Mouse (Mus musculus): ENCODE measurements around the gene Suv39h2.
A peak's percentile ranks its signal among the peaks of the same experiment; 100 is the strongest.

Suv39h2 gene

GRCm38 (mm10) chr2:3474861-3475283 lies at the start of gene Suv39h2:
Gene Suv39h2 (minus strand): TSS chr2:3475031.
- peak; percentile 95 for DNase-seq (ENCODE audit: low spot score)

- DNase-seq (ENCODE audit: low spot score) = no peak
Measured at GRCm38 (mm10) chr2:3522558-3522957, 47.7 kb upstream of the Suv39h2 start.

GRCm38 (mm10) chr2:3512552-3513454 lies 38.0 kb upstream of the Suv39h2 start, which contains the start of the genes Gm45902, Hspa14 and Cdnf:
Gene Gm45902 (minus strand): TSS chr2:3512790.
Gene Hspa14 (minus strand): TSS chr2:3512814.
Gene Cdnf (plus strand): TSS chr2:3513030.
- DNase-seq (ENCODE audit: low spot score) = peak; percentile 96

DNA sequence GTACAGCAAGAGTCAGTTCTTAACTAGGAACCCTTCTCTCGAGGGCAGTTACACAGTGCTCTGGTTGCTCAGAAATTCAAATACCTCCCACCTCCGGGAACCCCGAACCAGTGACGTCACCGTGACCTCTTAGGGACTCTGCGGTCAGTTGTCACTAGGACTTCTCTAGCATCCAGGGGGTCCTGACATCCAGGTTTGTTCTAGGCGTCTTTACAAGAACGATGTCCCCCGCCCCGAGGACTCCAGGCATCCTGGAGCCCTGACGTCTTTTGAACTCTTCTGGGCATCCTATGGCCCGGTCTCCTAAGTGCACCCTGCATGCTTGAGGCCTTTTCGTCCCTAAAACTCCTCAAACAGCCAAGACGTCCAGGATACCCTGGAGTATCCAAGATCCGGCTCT lies 37.2 kb upstream of the Suv39h2 start:
- DNase-seq (ENCODE audit: low spot score) = no peak

- no peak for DNase-seq (ENCODE audit: low spot score)
Measured at GRCm38 (mm10) chr2:3500886-3501285, 26.1 kb upstream of the Suv39h2 start.

- DNase-seq (ENCODE audit: low spot score) = no peak
Measured at GRCm38 (mm10) chr2:3499543-3499942, 24.7 kb upstream of the Suv39h2 start.

GRCm38 (mm10) chr2:3493833-3494409 lies 19.1 kb upstream of the Suv39h2 start:
- no peak for DNase-seq (ENCODE audit: low spot score)

- no peak for DNase-seq (ENCODE audit: low spot score)
Measured at GRCm38 (mm10) chr2:3489816-3490215, 15.0 kb upstream of the Suv39h2 start.

GRCm38 (mm10) chr2:3480239-3480638 lies 5.4 kb upstream of the Suv39h2 start:
- no peak for DNase-seq (ENCODE audit: low spot score)

DNA sequence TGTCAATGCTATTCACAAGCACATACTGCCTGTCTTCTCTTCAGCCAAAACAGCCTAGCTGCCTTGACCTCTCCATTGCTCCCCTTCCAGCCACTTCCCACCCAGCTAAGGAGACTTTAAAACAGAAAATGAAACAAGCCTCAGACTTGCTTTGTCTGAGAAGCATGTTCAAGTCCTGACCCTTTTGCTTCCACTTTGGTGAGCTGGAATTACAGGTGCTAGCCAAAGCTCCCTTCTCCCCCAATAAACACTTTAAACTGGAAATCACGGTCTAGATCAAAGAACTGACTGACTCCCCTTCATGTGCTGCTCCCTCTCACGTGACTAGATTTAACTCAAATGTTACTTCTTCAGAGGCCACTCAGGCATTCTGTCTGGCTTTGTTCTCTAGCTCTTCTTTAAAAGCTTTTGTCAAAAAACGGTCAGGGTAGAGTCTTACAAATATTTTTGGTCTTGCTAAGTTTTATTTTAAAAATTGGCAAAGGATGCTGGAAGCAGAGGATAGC lies 968 bp upstream of the Suv39h2 start:
- DNase-seq (ENCODE audit: low spot score) = no peak

DNA sequence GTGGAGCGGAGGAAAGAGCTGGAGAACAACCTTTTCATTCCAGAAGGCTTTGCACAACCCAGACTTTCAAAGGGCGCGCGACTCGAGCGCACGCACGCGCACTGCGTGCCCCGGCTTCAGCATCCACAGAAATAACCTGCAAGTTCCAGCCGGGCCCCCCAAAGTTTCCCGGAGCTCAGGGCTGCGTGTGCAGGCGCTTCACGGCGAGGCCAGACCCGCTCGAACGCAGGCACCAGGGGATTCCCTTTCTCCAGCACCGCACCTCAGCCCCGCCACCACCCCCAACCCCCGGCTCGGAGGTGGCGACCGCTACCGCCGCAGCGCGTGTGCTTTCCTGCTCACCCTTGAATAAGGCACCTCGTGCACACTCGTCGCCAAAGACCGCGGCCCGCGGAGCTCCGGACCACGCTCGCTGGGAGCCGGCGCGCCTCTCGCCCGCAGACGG lies 448 bp downstream of the Suv39h2 start:
- peak; percentile 20 for DNase-seq (ENCODE audit: low spot score)

DNA sequence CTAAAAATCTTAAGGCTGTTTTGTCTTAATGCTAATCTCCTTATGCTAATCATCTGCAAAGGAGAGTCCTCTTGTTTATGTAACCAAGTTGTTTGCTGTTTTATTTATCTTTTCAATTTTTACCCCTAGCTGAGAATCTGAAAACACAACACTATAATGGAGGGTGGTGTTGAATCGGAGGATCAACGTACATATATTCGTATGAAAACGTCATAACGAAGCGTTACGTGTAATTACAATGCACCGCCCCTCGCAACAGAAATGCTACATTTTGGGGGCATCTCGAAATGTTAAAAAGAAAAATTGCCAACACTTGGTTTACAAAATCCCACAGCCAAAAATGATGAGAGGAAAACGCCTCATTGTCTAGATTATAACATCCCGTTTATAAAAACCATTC lies 940 bp downstream of the Suv39h2 start:
- no peak for DNase-seq (ENCODE audit: low spot score)

DNA sequence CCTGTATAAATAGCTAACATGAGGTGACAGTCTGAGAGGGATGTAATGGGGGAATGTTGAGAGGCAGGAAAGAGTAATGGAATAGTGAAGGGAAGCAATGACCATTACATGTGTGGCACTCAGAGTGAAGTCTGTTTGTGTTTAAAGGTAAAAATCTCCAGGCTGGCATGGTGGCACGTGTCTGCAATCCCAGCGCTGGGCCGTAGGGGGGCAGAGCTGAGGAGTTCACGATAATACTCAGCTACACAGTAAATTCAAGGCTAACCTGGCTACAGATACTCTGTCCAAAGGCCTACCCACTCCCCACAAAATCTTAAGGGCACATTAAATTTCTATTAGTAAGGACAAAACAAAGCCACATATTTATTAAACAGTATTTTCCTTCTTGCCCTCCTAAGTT lies 18.2 kb downstream of the Suv39h2 start:
- no peak for DNase-seq (ENCODE audit: low spot score)

- DNase-seq (ENCODE audit: low spot score) = no peak
Measured at GRCm38 (mm10) chr2:3453096-3453495, 21.7 kb downstream of the Suv39h2 start.

DNA sequence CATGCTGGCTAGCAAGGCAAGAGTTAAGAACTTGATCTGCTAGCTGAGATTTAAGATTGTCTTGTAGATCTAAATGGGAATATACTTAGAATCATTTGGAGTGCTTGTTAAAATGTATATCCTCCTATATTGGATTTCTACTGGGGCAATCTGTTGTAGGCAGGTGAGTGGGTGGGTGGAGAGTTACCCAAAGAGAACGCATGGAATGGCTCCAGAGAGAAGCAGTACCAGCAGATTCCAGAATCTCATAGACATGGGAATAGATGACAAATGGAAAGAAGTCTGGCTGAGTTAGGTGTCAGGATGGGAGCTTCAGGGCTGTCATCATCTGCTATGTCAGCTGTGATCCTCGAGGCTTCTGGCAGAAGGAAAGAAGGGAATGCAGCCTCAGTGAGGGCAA lies 25.4 kb downstream of the Suv39h2 start:
- DNase-seq (ENCODE audit: low spot score) = no peak

GRCm38 (mm10) chr2:3445984-3446383 lies 28.8 kb downstream of the Suv39h2 start:
- no peak for DNase-seq (ENCODE audit: low spot score)

- DNase-seq (ENCODE audit: low spot score) = no peak
Measured at GRCm38 (mm10) chr2:3444206-3444605, 30.6 kb downstream of the Suv39h2 start.

GRCm38 (mm10) chr2:3437956-3438355 lies 36.9 kb downstream of the Suv39h2 start:
- no peak for DNase-seq (ENCODE audit: low spot score)

GRCm38 (mm10) chr2:3435369-3436061 lies 39.3 kb downstream of the Suv39h2 start:
- DNase-seq (ENCODE audit: low spot score) = no peak

GRCm38 (mm10) chr2:3430956-3431355 lies 43.9 kb downstream of the Suv39h2 start:
- DNase-seq (ENCODE audit: low spot score) = no peak

DNA sequence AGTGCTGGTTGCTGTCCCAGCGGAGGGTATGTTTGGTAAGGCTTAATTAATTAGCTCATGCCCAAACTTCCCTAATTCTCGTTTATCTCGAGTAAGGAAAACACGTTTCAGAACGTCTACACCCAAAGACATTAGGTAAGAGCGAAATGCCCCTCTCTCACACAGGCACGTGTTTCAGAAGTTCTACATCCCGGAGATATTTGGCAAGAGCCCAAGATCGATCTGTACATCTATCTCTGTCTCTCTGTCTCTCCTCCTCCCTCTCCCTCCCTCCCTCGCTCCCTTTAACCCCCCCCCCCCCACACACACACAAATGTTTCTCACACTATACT lies 50.3 kb downstream of the Suv39h2 start:
- no peak for DNase-seq (ENCODE audit: low spot score)

DNA sequence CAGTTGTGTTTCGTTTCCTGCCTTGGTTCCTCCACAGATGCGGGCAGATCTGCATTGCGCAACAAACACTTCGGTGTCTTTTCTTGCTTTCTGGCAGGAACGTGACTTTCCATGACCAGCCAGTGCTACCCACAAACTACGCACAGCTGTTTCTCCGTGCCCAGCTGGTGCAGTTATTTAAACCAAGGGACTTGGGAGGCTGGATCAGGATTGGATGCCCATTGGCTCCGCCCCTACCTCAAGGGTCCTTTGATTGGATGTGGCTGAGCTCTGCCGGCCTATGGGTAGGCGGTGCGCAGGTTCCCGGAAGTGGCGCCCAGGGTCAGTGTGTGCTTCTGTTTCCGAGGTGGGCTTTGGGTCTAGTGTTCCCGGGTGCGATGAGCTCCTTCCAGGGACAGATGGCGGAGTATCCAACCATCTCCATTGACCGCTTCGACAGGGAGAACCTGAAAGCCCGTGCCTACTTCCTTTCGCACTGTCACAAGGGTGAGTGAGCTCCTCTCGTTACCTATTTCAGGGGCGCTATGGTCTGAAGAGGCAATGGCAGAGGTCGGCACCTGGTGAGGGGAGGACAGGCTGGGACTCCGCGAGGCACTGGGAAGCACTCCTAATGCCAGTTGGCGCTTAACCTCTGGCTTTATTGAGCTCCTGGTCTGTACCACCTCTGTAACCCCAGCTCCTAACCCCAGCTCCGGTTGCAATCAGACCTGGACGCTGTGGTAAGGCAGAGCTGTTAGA lies 50.8 kb downstream of the Suv39h2 start, which contains the start of gene Dclre1c:
Gene Dclre1c, plus strand, starts transcription at position 291 of the 738 bp plus-strand sequence.
- peak; percentile 85 for DNase-seq (ENCODE audit: low spot score)

Measured in ovary, adult 18-20 months (tissue).